Mouse (Mus musculus) midbrain, embryonic 16.5 days (tissue): ENCODE measurements at regions not wholly inside any gene's neighbourhood (a gene's known extent, or its start where the extent isn't known, plus 50 kb on each side); places are given as distances from the start of the nearest gene placed in this dataset.

ENCODE experiments used
- ATAC-seq: fragments of 200-750 bp; cut with Nextera tagmentation; 2 replicates; pipeline ENCODE4 v1.8.0; 2017; ENCODE audit warnings: moderate TSS enrichment
- H3K27ac ChIP-seq: fragments of 300-500 bp; sonication (generic); 2 replicates; pipeline ENCODE4 v1.5.1; 2014; ENCODE audit warnings: mild to moderate bottlenecking, low read length, mixed read lengths
- H3K27me3 ChIP-seq: fragments of 300-500 bp; sonication (generic); 2 replicates; pipeline ENCODE4 v1.6.1; 2014; ENCODE audit warnings: low read depth, low read length, mixed read lengths; ENCODE audit not compliant: control insufficient read depth, insufficient read depth
- H3K36me3 ChIP-seq: fragments of 300-500 bp; sonication (generic); 2 replicates; pipeline ENCODE4 v1.6.1; 2014; ENCODE audit warnings: mild to moderate bottlenecking, low read length, moderate library complexity, mixed read lengths; ENCODE audit not compliant: control insufficient read depth, insufficient read depth
- H3K4me1 ChIP-seq: fragments of 300-500 bp; sonication (generic); 2 replicates; pipeline ENCODE4 v1.6.1; 2014; ENCODE audit warnings: mild to moderate bottlenecking, low read length, mixed read lengths; ENCODE audit not compliant: control insufficient read depth, insufficient read depth
- H3K4me2 ChIP-seq: fragments of 300-500 bp; sonication (generic); 2 replicates; pipeline ENCODE4 v1.6.1; 2014; ENCODE audit warnings: mild to moderate bottlenecking, low read length, mixed read lengths
- H3K4me3 ChIP-seq: fragments of 300-500 bp; sonication (generic); 2 replicates; pipeline ENCODE4 v1.5.1; 2014; ENCODE audit warnings: low read depth, mild to moderate bottlenecking, low read length, moderate library complexity, mixed read lengths
- H3K9ac ChIP-seq: fragments of 300-500 bp; sonication (generic); 2 replicates; pipeline ENCODE4 v1.6.1; 2014; ENCODE audit warnings: low read depth, low read length, mixed read lengths
- H3K9me3 ChIP-seq: fragments of 300-500 bp; sonication (generic); replicated peaks from 2 replicates; pipeline ENCODE4 v1.6.1; 2014; ENCODE audit warnings: mild to moderate bottlenecking, low read length, mixed read lengths; ENCODE audit not compliant: control insufficient read depth, poor library complexity, severe bottlenecking
- WGBS: fragments of 180-500 bp; shearing (Covaris S2); extraction: QIAGEN DNeasy Blood & Tissue Kit; methylation state at CpG from one replicate; pipeline ENCODE4 v1.1.7; 2014; 5-methylcytosine and 5-hydroxymethylcytosine counted together

DNA sequence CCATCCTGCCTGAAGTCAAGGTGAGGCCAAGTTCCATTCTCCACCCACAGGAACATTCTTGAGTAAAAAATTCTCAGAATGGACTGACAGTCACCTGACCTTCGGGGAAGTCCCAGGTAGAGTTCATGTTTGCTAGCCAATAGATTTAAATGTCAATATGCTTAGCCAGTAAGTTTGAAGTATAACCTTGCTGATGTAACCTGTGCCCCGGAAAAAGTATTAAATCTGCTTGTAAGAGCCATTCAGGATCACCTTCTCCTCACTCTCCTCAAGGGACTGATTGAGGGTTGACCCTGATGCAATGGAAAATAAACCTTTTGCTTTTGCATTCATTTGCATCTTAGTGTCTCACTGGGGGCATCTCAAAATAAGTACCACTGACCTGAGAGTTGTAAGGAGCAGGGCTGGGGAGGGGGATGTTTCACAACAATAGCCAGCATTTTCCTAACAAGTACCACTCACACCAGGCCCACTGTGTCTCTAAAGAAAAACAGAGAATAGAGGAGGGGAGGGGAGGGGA lies 60.3 kb upstream of the Ptprk start:
- Histone ChIP-seq H3K36me3 (no peaks in the 10 kb centered on the region), H3K9ac (no peak overlapping the region), H3K4me2 (no peak overlapping the region), H3K4me3 (no peak overlapping the region), H3K27me3 (no peaks in the 10 kb centered on the region), H3K9me3 (no peaks in the 10 kb centered on the region), H3K27ac (no peak overlapping the region), H3K4me1 (no peaks in the 10 kb centered on the region)
- no peak for ATAC-seq
- 57% methylated on average over 2 of the region's 2 CpGs for WGBS
